Comparison of ENCODE assay signal across 8 mouse cellular contexts in genomic region chr19:11820211-11820610, GRCm38 (mm10). TPM values are rescaled to one million over a fixed set of nuclear protein-coding genes. Genes with fewer than 3 reads are reported as not detected.
DNase-seq lines count a peak whose midpoint lies in the region; ATAC-seq and TF ChIP-seq lines count a peak whose summit lies in the region.
"Had no signal": no experiment of that assay in that cellular context is flagged by ENCODE, and none has a peak within 500 bp of the region (broad histone marks: within the 10 kb centered on the region; RNA-seq: fewer than 3 reads in every experiment).

No protein-coding gene starts in this region.

- no peak overlapping the region for H3K27ac ChIP-seq in neural tube, embryonic 11.5 days (ENCODE audit: low read depth, low read length)
- no peak overlapping the region for H3K27ac ChIP-seq in forebrain, embryonic 11.5 days (ENCODE audit: low read depth, low read length)
- H3K27ac ChIP-seq in limb, embryonic 14.5 days (replicated peaks; ENCODE audit: low read depth, low read length): no peak overlapping the region

- WGBS in neural tube, embryonic 11.5 days: 34% methylated on average over 6 of the region's 6 CpGs
- WGBS in forebrain, embryonic 11.5 days: 35% methylated on average over 6 of the region's 6 CpGs
- WGBS in limb, embryonic 14.5 days: 35% methylated on average over 6 of the region's 6 CpGs

- no peaks in the 10 kb centered on the region for H3K9me3 ChIP-seq in neural tube, embryonic 11.5 days (ENCODE audit: control insufficient read depth, low read length)
- H3K9me3 ChIP-seq in forebrain, embryonic 11.5 days (ENCODE audit: control insufficient read depth, low read length): no peaks in the 10 kb centered on the region
- H3K9me3 ChIP-seq in limb, embryonic 14.5 days (ENCODE audit: control insufficient read depth, low read length): no peaks in the 10 kb centered on the region

- no peak overlapping the region for H3K9ac ChIP-seq in neural tube, embryonic 11.5 days (ENCODE audit: low read length)
- H3K9ac ChIP-seq in forebrain, embryonic 11.5 days (ENCODE audit: low read length): no peak overlapping the region
- H3K9ac ChIP-seq in limb, embryonic 14.5 days (ENCODE audit: low read depth, low read length, severe bottlenecking): no peak overlapping the region

- ATAC-seq in neural tube, embryonic 11.5 days (ENCODE audit: insufficient read depth, low FRiP score, low TSS enrichment): no peak; the same call in 1 of the 2 replicates
- ATAC-seq in forebrain, embryonic 11.5 days (replicated peaks; ENCODE audit: low FRiP score): 0 out of 2 replicates have a peak, but pooled peaks have one; percentile 11
- ATAC-seq in limb, embryonic 14.5 days (ENCODE audit: low FRiP score, low read depth): no peak

- H3K4me3 ChIP-seq in neural tube, embryonic 11.5 days (ENCODE audit: low read depth, low read length): peak overlapping the region; percentile 58; the same call in 1 of the 2 replicates
- H3K4me3 ChIP-seq in forebrain, embryonic 11.5 days (ENCODE audit: low read depth, low read length): no peak overlapping the region
- peak overlapping the region; percentile 58 for H3K4me3 ChIP-seq in limb, embryonic 14.5 days (replicated peaks; ENCODE audit: low read length)

- H3K4me2 ChIP-seq in neural tube, embryonic 11.5 days (ENCODE audit: low read depth): peak overlapping the region; percentile 96; the same call in 1 of the 2 replicates
- H3K4me2 ChIP-seq in forebrain, embryonic 11.5 days (ENCODE audit: low read depth, low read length, severe bottlenecking): peak overlapping the region; percentile 96; the same call in 1 of the 2 replicates
- H3K4me2 ChIP-seq in limb, embryonic 14.5 days (replicated peaks; ENCODE audit: low read depth, low read length, severe bottlenecking): peak overlapping the region; percentile 93

- TF ChIP-seq POLR2A in limb, embryonic 14.5 days (IDR thresholded peaks at IDR 0.05; ENCODE audit: borderline replicate concordance, extremely low read depth, insufficient read depth, insufficient read length): no peak

- no peaks in the 10 kb centered on the region for H3K36me3 ChIP-seq in neural tube, embryonic 11.5 days (ENCODE audit: control insufficient read depth, insufficient read depth, low read length)
- no peaks in the 10 kb centered on the region for H3K36me3 ChIP-seq in forebrain, embryonic 11.5 days (ENCODE audit: control insufficient read depth, insufficient read depth, low read length)
- H3K36me3 ChIP-seq in limb, embryonic 14.5 days (ENCODE audit: control insufficient read depth, insufficient read depth, low read length): no peaks in the 10 kb centered on the region

- H3K27me3 ChIP-seq in neural tube, embryonic 11.5 days (ENCODE audit: control insufficient read depth, insufficient read depth, low read length): peaks cover 36% of the 10 kb centered on the region
- H3K27me3 ChIP-seq in forebrain, embryonic 11.5 days (ENCODE audit: control insufficient read depth, insufficient read depth, low read length): peaks cover 16% of the 10 kb centered on the region
- peaks cover 49% of the 10 kb centered on the region for H3K27me3 ChIP-seq in limb, embryonic 14.5 days (ENCODE audit: control insufficient read depth, insufficient read depth, low read length)

- DNase-seq in neural tube, embryonic 11.5 days (ENCODE audit: low spot score): no peak
- DNase-seq in neural tube, embryonic 10.5 days (ENCODE audit: extremely low spot score, low spot score): no peak
- DNase-seq in forebrain, embryonic 11.5 days (ENCODE audit: low spot score): peak; percentile 54
- DNase-seq in limb, embryonic 14.5 days (ENCODE audit: low spot score): no peak
- no peak for DNase-seq in thymus, postnatal 14 days
- DNase-seq in gastrocnemius, postnatal 25 days: no peak
- DNase-seq in yolk sac, embryonic 10.5 days (ENCODE audit: low spot score): no peak

- H3K4me1 ChIP-seq in neural tube, embryonic 11.5 days (ENCODE audit: control insufficient read depth, insufficient read depth, low read length): no peaks in the 10 kb centered on the region
- peaks cover 2% of the 10 kb centered on the region; the same call in 1 of the 2 replicates for H3K4me1 ChIP-seq in forebrain, embryonic 11.5 days (replicated peaks; ENCODE audit: control insufficient read depth, insufficient read depth, low read length)
- H3K4me1 ChIP-seq in limb, embryonic 14.5 days (ENCODE audit: control insufficient read depth, insufficient read depth, low read length): no peaks in the 10 kb centered on the region; the same call in 1 of the 2 replicates

RNA-seq across cellular contexts. Expression of gene Stx3, which starts 1.0 kb away (rescaled TPM):
- polyA plus RNA-seq in neural tube, embryonic 11.5 days (2014; fragmentation: Nextera tagmentation; extraction: Ambion mirVana): 6.0 and 6.4 TPM in 2 replicates
- 11.0 and 11.4 TPM in 2 replicates for polyA plus RNA-seq in forebrain, embryonic 11.5 days (2014; fragmentation: Nextera tagmentation; extraction: Ambion mirVana)
- 3.9 and 5.2 TPM in 2 replicates for polyA plus RNA-seq in limb, embryonic 14.5 days (2012; rRNA removed)
- 6.7 and 7.9 TPM in 2 replicates for polyA plus RNA-seq in limb, embryonic 14.5 days (2014; fragmentation: Nextera tagmentation; extraction: Ambion mirVana)
- 1 to 10 TPM; 1.0 to 1.6 TPM for total RNA-seq in gastrocnemius, postnatal 25 days (2021)

RNA-seq across cellular contexts. Expression of gene Olfr1417, which starts 18.8 kb away (rescaled TPM):
- polyA plus RNA-seq in neural tube, embryonic 11.5 days (2014; fragmentation: Nextera tagmentation; extraction: Ambion mirVana): not detected in 2 replicates
- not detected in 2 replicates for polyA plus RNA-seq in forebrain, embryonic 11.5 days (2014; fragmentation: Nextera tagmentation; extraction: Ambion mirVana)
- polyA plus RNA-seq in limb, embryonic 14.5 days (2012; rRNA removed): not detected in 2 replicates
- not detected in 2 replicates for polyA plus RNA-seq in limb, embryonic 14.5 days (2014; fragmentation: Nextera tagmentation; extraction: Ambion mirVana)
- total RNA-seq in gastrocnemius, postnatal 25 days (2021): not detected
- polyA plus RNA-seq: spleen, adult 2 months had no signal

RNA-seq across cellular contexts. Expression of gene Olfr1418, which starts 40.7 kb away (rescaled TPM):
- not detected in 2 replicates for polyA plus RNA-seq in neural tube, embryonic 11.5 days (2014; fragmentation: Nextera tagmentation; extraction: Ambion mirVana)
- polyA plus RNA-seq in forebrain, embryonic 11.5 days (2014; fragmentation: Nextera tagmentation; extraction: Ambion mirVana): not detected in 2 replicates
- polyA plus RNA-seq in limb, embryonic 14.5 days (2012; rRNA removed): not detected in 2 replicates
- polyA plus RNA-seq in limb, embryonic 14.5 days (2014; fragmentation: Nextera tagmentation; extraction: Ambion mirVana): not detected in 2 replicates
- total RNA-seq in gastrocnemius, postnatal 25 days (2021): not detected
- polyA plus RNA-seq: spleen, adult 2 months had no signal

RNA-seq across cellular contexts. Expression of gene Mrpl16, which starts 50.0 kb away (rescaled TPM):
- polyA plus RNA-seq in neural tube, embryonic 11.5 days (2014; fragmentation: Nextera tagmentation; extraction: Ambion mirVana): 48.6 and 52.3 TPM in 2 replicates
- polyA plus RNA-seq in forebrain, embryonic 11.5 days (2014; fragmentation: Nextera tagmentation; extraction: Ambion mirVana): 54.3 and 54.9 TPM in 2 replicates
- 19.0 and 30.3 TPM in 2 replicates for polyA plus RNA-seq in limb, embryonic 14.5 days (2012; rRNA removed)
- 49.4 and 50.7 TPM in 2 replicates for polyA plus RNA-seq in limb, embryonic 14.5 days (2014; fragmentation: Nextera tagmentation; extraction: Ambion mirVana)
- total RNA-seq in gastrocnemius, postnatal 25 days (2021): 10 to 100 TPM; 53.1 to 57.1 TPM

RNA-seq across cellular contexts. Expression of gene Olfr1419, which starts 54.7 kb away (rescaled TPM):
- not detected in 2 replicates for polyA plus RNA-seq in neural tube, embryonic 11.5 days (2014; fragmentation: Nextera tagmentation; extraction: Ambion mirVana)
- not detected in 2 replicates for polyA plus RNA-seq in forebrain, embryonic 11.5 days (2014; fragmentation: Nextera tagmentation; extraction: Ambion mirVana)
- 0.06 TPM in 1 of 2 replicates, not detected in the other for polyA plus RNA-seq in limb, embryonic 14.5 days (2012; rRNA removed)
- polyA plus RNA-seq in limb, embryonic 14.5 days (2014; fragmentation: Nextera tagmentation; extraction: Ambion mirVana): not detected in 2 replicates
- not detected for total RNA-seq in gastrocnemius, postnatal 25 days (2021)
- polyA plus RNA-seq: spleen, adult 2 months had no signal
